Mouse (Mus musculus) limb, embryonic 15.5 days (tissue): ENCODE results near the gene Nav1. TPM values are rescaled to one million over a fixed set of nuclear protein-coding genes. Genes with fewer than 3 reads are reported as not detected.

Source experiments
- ATAC-seq: fragments of 200-750 bp; cut with Nextera tagmentation; 2 replicates; pipeline ENCODE4 v1.8.0; 2017; ENCODE audit warnings: low read depth, moderate TSS enrichment; ENCODE audit not compliant: insufficient number of reproducible peaks, low FRiP score, low TSS enrichment
- H3K27ac ChIP-seq: fragments of 300-500 bp; sonication (generic); 2 replicates; pipeline ENCODE4 v1.5.1; 2015; ENCODE audit warnings: moderate library complexity, mild to moderate bottlenecking, inconsistent platforms
- H3K27me3 ChIP-seq: fragments of 300-500 bp; sonication (generic); 2 replicates; pipeline ENCODE4 v1.6.1; 2015; ENCODE audit warnings: inconsistent platforms
- H3K36me3 ChIP-seq: fragments of 300-500 bp; sonication (generic); 2 replicates; pipeline ENCODE4 v1.6.1; 2015; ENCODE audit warnings: inconsistent platforms
- H3K4me1 ChIP-seq: fragments of 300-500 bp; sonication (generic); 2 replicates; pipeline ENCODE4 v1.6.1; 2015; ENCODE audit warnings: inconsistent platforms
- H3K4me2 ChIP-seq: fragments of 300-500 bp; sonication (generic); 2 replicates; pipeline ENCODE4 v1.6.1; 2015; ENCODE audit warnings: mild to moderate bottlenecking, inconsistent platforms
- H3K4me3 ChIP-seq: fragments of 300-500 bp; sonication (generic); 2 replicates; pipeline ENCODE4 v1.5.1; 2015; ENCODE audit warnings: mild to moderate bottlenecking, inconsistent platforms
- H3K9ac ChIP-seq: fragments of 300-500 bp; sonication (generic); 2 replicates; pipeline ENCODE4 v1.6.1; 2015; ENCODE audit warnings: inconsistent platforms
- H3K9me3 ChIP-seq: fragments of 300-500 bp; sonication (generic); 2 replicates; pipeline ENCODE4 v1.6.1; 2016; ENCODE audit warnings: inconsistent platforms
- WGBS: fragments of 180-500 bp; shearing (Covaris S2); methylation state at CpG from one replicate; pipeline ENCODE4 v1.1.7; 2015; 5-methylcytosine and 5-hydroxymethylcytosine counted together
- polyA plus RNA-seq: library from polyadenylated mRNA; unstranded; fragments of >200 nt; fragmentation: Nextera tagmentation; extraction: Ambion mirVana; gene quantifications from 2 replicates; pipeline ENCODE4 v1.2.1, GENCODE M21; 2015

Gene Nav1
- polyA plus RNA-seq, 1 experiment from 2014 or later = 10.4 TPM

DNA sequence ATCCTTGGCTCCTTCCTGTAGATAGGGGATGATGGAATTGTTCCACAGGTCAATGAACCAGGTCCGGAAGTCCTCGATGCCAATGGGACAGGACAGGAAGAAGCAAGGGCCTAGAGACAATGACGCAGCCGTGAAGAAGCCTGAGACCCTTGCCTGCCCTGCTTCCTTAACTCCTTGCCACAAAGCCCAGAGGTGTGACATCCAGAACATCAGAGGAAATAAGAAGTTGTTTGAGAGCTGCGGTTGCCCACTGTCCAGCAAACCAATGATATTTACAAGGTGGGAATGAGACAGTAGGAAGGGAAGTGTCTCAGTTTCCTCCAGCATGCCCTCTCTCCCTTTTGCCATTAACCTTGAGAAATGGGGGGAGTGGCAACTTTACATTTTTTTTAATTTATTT is 158.2 kb downstream of the Nav1 start:
- 89% methylated on average over 5 of the region's 5 CpGs for WGBS
- no peak for ATAC-seq
- Histone ChIP-seq H3K27me3 (no peaks in the 10 kb centered on the region), H3K36me3 (peaks cover 51% of the 10 kb centered on the region), H3K4me3 (no peak overlapping the region), H3K9me3 (no peaks in the 10 kb centered on the region), H3K27ac (no peak overlapping the region), H3K4me2 (no peak overlapping the region), H3K9ac (no peak overlapping the region), H3K4me1 (no peaks in the 10 kb centered on the region)

DNA sequence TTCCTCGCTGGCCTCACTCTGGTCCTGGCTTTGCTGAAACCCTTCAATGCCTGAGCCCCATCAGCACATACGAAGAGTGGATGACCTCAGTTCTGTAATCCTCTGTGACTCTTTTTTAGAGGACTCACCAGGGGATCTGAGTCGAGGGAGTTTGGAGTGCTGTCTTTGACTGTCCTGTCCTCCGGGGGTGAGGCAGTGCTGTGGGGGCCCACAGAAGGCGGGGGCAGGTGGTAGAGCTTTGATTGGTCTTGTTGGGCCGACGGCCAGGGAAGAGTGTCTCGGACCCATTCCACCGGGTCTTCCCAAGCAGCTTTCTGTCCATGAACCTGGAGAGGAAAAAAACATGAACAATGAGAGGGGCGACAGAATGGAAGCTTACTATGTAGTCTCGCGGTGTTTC is 163.6 kb downstream of the Nav1 start:
- H3K9ac ChIP-seq = no peak overlapping the region
- no peaks in the 10 kb centered on the region for H3K27me3 ChIP-seq
- no peak overlapping the region for H3K4me3 ChIP-seq
- no peaks in the 10 kb centered on the region for H3K9me3 ChIP-seq
- no peak for ATAC-seq
- no peak overlapping the region for H3K4me2 ChIP-seq
- 91% methylated on average over 12 of the region's 12 CpGs for WGBS
- H3K4me1 ChIP-seq = no peaks in the 10 kb centered on the region
- H3K36me3 ChIP-seq = peaks cover 45% of the 10 kb centered on the region
- H3K27ac ChIP-seq = no peak overlapping the region

DNA sequence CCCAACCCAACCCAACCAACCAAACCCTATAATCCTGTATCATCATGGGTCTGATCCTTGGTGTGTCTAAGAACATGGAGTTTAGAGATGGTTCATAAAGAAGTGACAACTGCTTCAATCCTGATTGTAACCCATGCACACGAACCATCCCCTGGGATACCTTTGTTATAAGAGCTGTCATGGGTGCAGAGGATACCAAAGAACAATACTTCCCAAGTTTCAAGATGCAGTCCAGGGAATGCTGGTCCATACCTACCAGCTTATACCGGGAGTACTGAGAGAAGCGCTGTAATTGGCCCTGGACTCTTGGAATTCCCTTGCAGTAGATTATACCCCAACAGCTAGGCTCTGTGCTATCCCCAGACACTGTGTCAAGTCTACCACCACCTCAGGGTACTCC is 165.2 kb downstream of the Nav1 start:
- Histone ChIP-seq H3K27ac (no peak overlapping the region), H3K27me3 (no peaks in the 10 kb centered on the region), H3K4me3 (no peak overlapping the region), H3K36me3 (peaks cover 43% of the 10 kb centered on the region), H3K9me3 (no peaks in the 10 kb centered on the region), H3K9ac (no peak overlapping the region), H3K4me1 (no peaks in the 10 kb centered on the region), H3K4me2 (no peak overlapping the region)
- WGBS = 94% methylated on average over 3 of the region's 3 CpGs
- ATAC-seq = no peak

DNA sequence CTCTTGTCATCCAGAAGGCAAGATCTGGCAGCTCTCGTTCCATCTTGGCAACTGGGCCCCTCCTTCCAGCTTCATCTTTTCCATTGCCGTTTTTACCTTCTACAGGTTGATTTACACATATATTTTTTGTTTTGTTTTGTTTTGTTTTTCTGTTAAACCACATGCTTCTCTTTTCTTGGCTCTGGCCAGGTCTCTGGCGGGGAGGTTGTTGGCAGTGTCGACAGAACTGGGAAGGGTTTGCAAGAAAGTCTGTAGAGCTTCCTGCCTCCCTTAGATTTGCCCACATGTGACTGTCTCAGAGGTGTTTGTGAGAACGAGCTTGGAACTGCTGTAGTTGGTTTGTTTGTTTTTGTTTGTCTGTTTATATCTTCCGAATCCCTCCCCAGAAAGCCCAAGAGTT is 166.1 kb downstream of the Nav1 start:
- Histone ChIP-seq H3K27ac (no peak overlapping the region), H3K27me3 (no peaks in the 10 kb centered on the region), H3K4me3 (no peak overlapping the region), H3K4me2 (no peak overlapping the region), H3K9me3 (no peaks in the 10 kb centered on the region), H3K4me1 (no peaks in the 10 kb centered on the region), H3K9ac (no peak overlapping the region), H3K36me3 (peaks cover 43% of the 10 kb centered on the region)
- no peak for ATAC-seq
- 88% methylated on average over 6 of the region's 6 CpGs for WGBS

DNA sequence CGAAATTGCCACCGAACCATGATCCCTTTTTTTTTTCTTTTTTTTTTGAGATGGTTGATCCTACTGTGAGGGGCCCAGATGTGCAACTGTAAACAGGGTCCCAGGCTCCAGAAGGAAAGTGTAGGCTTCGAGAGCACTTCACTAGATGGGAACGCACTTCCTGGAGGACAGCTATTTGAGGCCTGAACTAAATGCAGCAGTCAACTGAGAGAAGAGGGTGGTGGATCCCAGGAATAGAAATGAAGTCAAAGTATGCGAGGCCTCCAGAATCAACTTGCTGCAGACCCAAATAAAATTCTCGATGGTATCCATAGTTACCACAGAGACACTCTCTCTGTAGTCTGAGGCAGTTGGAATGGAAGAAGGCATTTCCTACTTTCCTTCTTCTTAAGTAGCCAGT is 168.3 kb downstream of the Nav1 start:
- ATAC-seq = no peak
- H3K27me3 ChIP-seq = no peaks in the 10 kb centered on the region

DNA sequence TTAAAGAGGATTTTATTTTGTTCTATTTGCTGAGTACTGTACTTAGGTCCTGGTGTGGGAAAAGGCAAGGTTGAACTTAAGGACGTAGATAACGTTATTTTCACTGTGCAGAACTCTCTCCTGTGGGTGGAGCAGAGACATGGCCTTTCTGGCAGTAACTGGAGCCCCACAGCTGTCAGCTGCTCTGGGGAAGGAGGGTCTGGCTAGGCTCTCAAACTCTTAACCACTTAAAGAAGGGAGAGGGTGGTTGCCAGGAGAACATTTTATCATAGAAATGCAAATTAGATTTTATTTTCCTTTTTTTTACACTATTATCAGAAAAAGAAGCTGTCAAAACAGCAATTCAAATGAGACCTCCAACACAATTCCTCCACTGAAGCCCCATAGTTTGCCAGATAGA is 171.3 kb downstream of the Nav1 start:
- H3K4me2 ChIP-seq = no peak overlapping the region
- H3K4me3 ChIP-seq = no peak overlapping the region
- H3K27ac ChIP-seq = no peak overlapping the region
- no peaks in the 10 kb centered on the region for H3K27me3 ChIP-seq
- no peak overlapping the region for H3K9ac ChIP-seq
- H3K9me3 ChIP-seq = no peaks in the 10 kb centered on the region
- ATAC-seq = no peak
- no peaks in the 10 kb centered on the region; the same call in 1 of the 2 replicates for H3K4me1 ChIP-seq
- peaks cover 13% of the 10 kb centered on the region for H3K36me3 ChIP-seq
- 13% methylated on average over 2 of the region's 2 CpGs for WGBS

More for the DNA sequence above, 168.3 kb downstream of the Nav1 start:
- no peak overlapping the region for H3K4me3 ChIP-seq
- no peak overlapping the region for H3K27ac ChIP-seq
- H3K9ac ChIP-seq = no peak overlapping the region
- peaks cover 41% of the 10 kb centered on the region for H3K36me3 ChIP-seq
- no peaks in the 10 kb centered on the region; the same call in 1 of the 2 replicates for H3K4me1 ChIP-seq
- H3K9me3 ChIP-seq = no peaks in the 10 kb centered on the region
- no peak overlapping the region for H3K4me2 ChIP-seq
- WGBS = 89% methylated on average over 6 of the region's 6 CpGs

DNA sequence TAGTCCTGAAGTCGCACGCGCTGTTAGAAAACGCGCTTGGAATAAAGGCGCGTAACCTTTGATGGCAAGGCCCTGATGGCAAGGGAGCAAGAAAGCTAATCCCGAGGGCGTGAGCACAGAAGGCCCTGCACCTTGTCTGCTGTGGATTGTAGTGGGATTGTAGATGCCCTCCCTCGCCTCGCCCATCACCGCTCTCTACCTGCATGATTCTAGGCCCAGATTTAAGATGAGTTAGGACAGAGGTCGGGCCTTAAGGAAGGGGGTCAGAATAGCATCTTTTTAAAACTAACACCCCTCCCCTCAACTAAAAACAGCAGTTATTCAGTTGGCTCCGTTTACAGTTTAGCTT is 176.5 kb downstream of the Nav1 start:
- peak overlapping the region; percentile 52 for H3K9ac ChIP-seq
- WGBS = 1% methylated on average over 14 of the region's 14 CpGs
- H3K36me3 ChIP-seq = peaks cover 14% of the 10 kb centered on the region; the same call in 1 of the 2 replicates
- H3K9me3 ChIP-seq = no peaks in the 10 kb centered on the region
- peaks cover 18% of the 10 kb centered on the region for H3K4me1 ChIP-seq
- H3K4me3 ChIP-seq = peak overlapping the region; percentile 97
- peak overlapping the region; percentile 91 for H3K27ac ChIP-seq
- no peaks in the 10 kb centered on the region for H3K27me3 ChIP-seq
- peak overlapping the region; percentile 59 for H3K4me2 ChIP-seq
- ATAC-seq = 0 out of 2 replicates have a peak, but pooled peaks have one; percentile 7

DNA sequence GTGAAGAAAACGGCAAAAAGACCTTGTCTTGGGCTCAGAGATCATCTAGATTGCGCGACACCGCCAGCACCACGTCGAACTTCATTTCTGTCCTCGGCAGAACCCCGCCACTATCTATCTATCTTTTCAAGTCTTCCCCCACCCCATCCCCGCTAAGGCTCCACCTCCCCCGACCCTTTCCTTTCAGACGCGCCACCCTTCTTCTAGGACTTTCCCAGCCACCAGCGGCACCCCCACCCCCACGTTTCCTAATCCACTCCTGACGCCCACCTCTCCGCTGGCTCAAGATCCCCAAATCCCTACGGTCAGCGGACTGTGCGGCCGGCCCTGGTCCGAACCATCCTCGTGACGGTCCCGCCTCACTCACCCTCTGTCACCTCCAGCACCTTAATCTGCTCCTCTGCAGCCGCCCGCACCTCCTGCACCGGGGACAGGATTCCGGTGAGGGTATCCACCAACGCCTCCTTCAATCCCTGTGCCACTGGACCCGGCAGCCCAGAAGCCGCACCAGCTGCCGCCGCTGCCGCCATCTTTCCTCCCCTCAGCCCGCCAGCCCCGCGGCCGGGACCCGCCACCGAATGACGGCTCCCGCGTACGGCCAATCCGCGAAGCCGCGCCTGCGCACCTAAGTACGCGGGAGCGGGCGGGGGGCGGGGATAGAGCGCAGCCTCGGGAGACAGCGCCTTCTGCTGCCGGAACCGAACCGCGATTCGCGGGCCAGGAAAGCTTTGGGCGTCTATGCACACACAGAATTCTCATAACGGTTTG is 177.0 kb downstream of the Nav1 start, which contains the start of gene Ipo9:
TSS of gene Ipo9 (minus strand) at position 599 of the 768 bp plus-strand sequence.
- Histone ChIP-seq H3K27me3 (no peaks in the 10 kb centered on the region), H3K9me3 (no peaks in the 10 kb centered on the region), H3K9ac (peak within 1 kb of the TSS; percentile 87), H3K4me2 (peak within 1 kb of the TSS; percentile 59), H3K4me3 (peak within 1 kb of the TSS; percentile 97), H3K27ac (peak within 1 kb of the TSS; percentile 91), H3K36me3 (peaks cover 16% of the 10 kb centered on the region; the same call in 1 of the 2 replicates), H3K4me1 (peaks cover 18% of the 10 kb centered on the region)
- peak; percentile 88 for ATAC-seq
- under 1% methylated on average over 65 of the region's 65 CpGs for WGBS

DNA sequence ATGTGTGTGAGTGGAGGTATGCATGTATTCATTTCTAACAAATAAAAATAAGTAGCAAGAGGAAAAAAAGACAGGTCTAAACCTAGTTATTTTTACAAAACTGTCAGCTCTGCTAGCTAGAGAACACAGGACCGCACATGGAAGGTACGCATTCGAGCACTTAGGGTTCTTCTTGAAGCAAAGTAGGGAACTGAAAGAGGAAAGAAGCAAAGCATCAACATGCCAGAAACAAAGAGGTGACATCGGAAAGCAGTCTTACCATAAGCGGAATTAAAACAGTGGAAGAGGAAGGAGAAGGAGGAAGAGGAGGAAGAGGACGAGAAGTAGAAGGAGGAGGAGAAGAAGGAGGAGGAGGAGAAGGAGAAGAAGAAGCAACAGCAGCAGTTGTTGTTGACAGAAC is 179.7 kb downstream of the Nav1 start:
- no peaks in the 10 kb centered on the region for H3K9me3 ChIP-seq
- no peaks in the 10 kb centered on the region for H3K27me3 ChIP-seq
- H3K4me1 ChIP-seq = peaks cover 18% of the 10 kb centered on the region
- WGBS = 86% methylated on average over 6 of the region's 6 CpGs
- no peak overlapping the region for H3K9ac ChIP-seq
- H3K4me2 ChIP-seq = no peak overlapping the region
- no peak overlapping the region for H3K27ac ChIP-seq
- ATAC-seq = no peak
- H3K4me3 ChIP-seq = no peak overlapping the region
- H3K36me3 ChIP-seq = peaks cover 38% of the 10 kb centered on the region

DNA sequence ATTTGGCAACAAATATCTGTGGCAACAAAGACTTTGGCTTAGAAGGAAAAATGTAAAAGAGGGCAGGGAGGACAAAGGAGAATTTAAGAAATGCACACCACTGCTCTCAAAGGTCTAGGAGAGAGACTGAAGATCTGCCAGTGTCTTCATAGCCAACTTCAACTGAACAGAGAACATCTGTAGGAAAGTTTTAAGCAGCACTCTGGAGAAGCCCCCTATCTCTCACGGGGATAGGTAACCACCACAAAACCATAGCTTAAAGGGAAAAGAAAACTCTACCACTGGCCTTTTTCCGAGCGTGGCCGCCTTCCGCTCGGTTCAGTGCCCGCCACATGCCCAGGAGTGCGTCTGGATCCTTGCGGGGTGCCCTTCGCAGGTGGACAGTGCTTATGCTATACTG is 180.4 kb downstream of the Nav1 start:
- Histone ChIP-seq H3K4me1 (peaks cover 18% of the 10 kb centered on the region), H3K9ac (no peak overlapping the region), H3K9me3 (no peaks in the 10 kb centered on the region), H3K27me3 (no peaks in the 10 kb centered on the region), H3K4me3 (no peak overlapping the region), H3K4me2 (no peak overlapping the region), H3K36me3 (peaks cover 40% of the 10 kb centered on the region), H3K27ac (no peak overlapping the region)
- 94% methylated on average over 10 of the region's 10 CpGs for WGBS
- ATAC-seq = no peak

DNA sequence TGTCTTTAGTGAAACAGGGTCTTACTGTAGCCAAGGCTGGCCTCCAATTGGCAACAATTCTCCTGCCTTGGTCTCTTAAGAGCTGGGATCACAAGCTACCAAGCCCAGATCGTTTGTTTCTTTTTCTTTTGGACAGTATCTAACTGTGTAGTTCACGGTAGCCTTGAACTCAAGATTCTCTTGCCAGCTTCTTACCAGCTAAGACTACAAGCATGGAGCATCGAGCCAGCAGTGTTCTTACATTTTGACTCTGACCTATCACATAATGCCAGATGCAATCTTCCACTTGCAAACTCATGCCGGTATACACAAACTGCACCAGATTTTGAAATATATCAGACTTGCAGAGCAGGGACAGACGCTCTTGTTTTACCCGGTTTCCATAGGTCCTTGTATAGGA is 184.3 kb downstream of the Nav1 start:
- WGBS = 93% methylated on average over 6 of the region's 6 CpGs
- Histone ChIP-seq H3K4me1 (peaks cover 4% of the 10 kb centered on the region; the same call in 1 of the 2 replicates), H3K4me2 (no peak overlapping the region), H3K9me3 (no peaks in the 10 kb centered on the region), H3K36me3 (peaks cover 63% of the 10 kb centered on the region), H3K27ac (no peak overlapping the region), H3K9ac (no peak overlapping the region), H3K4me3 (no peak overlapping the region), H3K27me3 (no peaks in the 10 kb centered on the region)
- no peak for ATAC-seq

DNA sequence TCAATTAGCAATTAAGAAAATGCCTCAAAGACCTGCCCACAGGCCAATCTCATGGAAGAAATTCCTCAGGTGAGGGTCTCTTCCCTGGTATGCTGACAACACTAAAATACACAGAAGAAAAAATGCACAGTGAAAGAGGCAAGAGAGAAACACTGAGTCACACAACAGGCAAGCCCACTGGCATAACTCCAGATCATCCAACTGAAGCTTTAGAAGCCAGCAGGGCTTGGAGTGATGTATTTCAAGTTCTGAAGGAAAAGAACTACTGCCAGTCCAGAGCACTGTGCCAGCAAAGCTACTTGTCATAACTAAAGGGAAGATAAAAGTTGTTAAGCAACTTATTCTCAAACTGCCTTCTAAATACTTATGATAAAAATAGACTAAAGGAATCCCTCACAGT is 193.1 kb downstream of the Nav1 start:
- H3K4me2 ChIP-seq = no peak overlapping the region
- H3K9me3 ChIP-seq = no peaks in the 10 kb centered on the region
- H3K36me3 ChIP-seq = peaks cover 91% of the 10 kb centered on the region
- no peak overlapping the region for H3K4me3 ChIP-seq
- no peak for ATAC-seq
- no peaks in the 10 kb centered on the region for H3K27me3 ChIP-seq
- no peak overlapping the region for H3K9ac ChIP-seq
- no peak overlapping the region for H3K27ac ChIP-seq
- no peaks in the 10 kb centered on the region for H3K4me1 ChIP-seq
